Mouse (Mus musculus): ENCODE results near the gene Selplg. TPM values are rescaled to one million over a fixed set of nuclear protein-coding genes. Genes with fewer than 3 reads are reported as not detected.

Selplg gene
- polyA plus RNA-seq, 1 experiment = 8.2 TPM

DNA sequence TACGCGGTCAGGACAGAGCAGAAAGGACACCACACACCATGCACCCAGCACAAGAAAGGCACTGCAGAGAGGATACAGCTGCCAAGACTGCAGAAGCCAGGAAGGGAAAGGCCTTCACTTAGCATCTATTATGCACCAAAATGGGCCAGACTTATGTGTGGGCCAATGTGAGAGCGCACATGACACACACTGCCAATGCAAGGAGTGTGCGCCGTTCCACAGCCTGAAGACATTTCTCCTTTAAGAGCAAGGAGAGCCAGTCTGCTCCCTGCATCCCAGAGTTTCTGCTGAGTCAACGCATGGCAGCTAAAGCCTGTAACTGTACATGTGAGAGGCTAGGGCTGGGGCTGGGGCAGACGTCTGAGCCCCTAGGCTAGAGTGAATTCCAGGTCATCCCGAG lies 63.6 kb downstream of the Selplg start:
- DNase-seq (ENCODE audit: low spot score) = no peak

Other genes with a start within 250 kb of the Selplg start
- 10.0 and 12.2 TPM in 2 replicates for gene Cmklr1, start 182.2 kb downstream of the Selplg start, polyA plus RNA-seq (2012; rRNA removed)
- gene 1700069L16Rik, start 107.9 kb downstream of the Selplg start, polyA plus RNA-seq (2012; rRNA removed) = not detected in 2 replicates
- 6.2 and 7.8 TPM in 2 replicates for gene Ficd, start 96.8 kb downstream of the Selplg start, polyA plus RNA-seq (2012; rRNA removed)
- 17.0 and 22.8 TPM in 2 replicates for gene Sart3, start 60.1 kb downstream of the Selplg start, polyA plus RNA-seq (2012; rRNA removed)
- gene Iscu, start 59.9 kb downstream of the Selplg start, polyA plus RNA-seq (2012; rRNA removed) = 214 and 229 TPM in 2 replicates
- gene Tmem119, start 32.1 kb downstream of the Selplg start, polyA plus RNA-seq (2012; rRNA removed) = 42.0 and 42.1 TPM in 2 replicates
- gene Coro1c, start 76.1 kb upstream of the Selplg start, polyA plus RNA-seq (2012; rRNA removed) = 116 and 159 TPM in 2 replicates
- gene Ssh1, start 161.2 kb upstream of the Selplg start, polyA plus RNA-seq (2012; rRNA removed) = 9.3 and 14.8 TPM in 2 replicates
- gene Dao, start 171.1 kb upstream of the Selplg start, polyA plus RNA-seq (2012; rRNA removed) = 0.10 TPM in 1 of 2 replicates, not detected in the other
- gene Usp30, start 232.8 kb upstream of the Selplg start, polyA plus RNA-seq (2012; rRNA removed) = 17.9 and 19.1 TPM in 2 replicates

Measured in urinary bladder, adult 2 months (tissue).